ENCODE assay signal across 8 mouse cellular contexts in genomic region chr1:63730240-63730771, GRCm38 (mm10). TPM values are rescaled to one million over a fixed set of nuclear protein-coding genes. Genes with fewer than 3 reads are reported as not detected.
A peak's percentile ranks its signal among the peaks of the same experiment; 100 is the strongest.
DNase-seq lines count a peak whose midpoint lies in the region; ATAC-seq lines count a peak whose summit lies in the region.

Mdh1b (minus strand) TSS chr1:63730318.
Fastkd2 (plus strand) TSS chr1:63730614.

- H3K4me3 ChIP-seq in hindbrain, embryonic 12.5 days = peak within 1 kb of the TSS; percentile 59

- peak; percentile 94 for ATAC-seq in hindbrain, embryonic 12.5 days (ENCODE audit: low FRiP score)

- no peaks in the 10 kb centered on the region for H3K27me3 ChIP-seq in hindbrain, embryonic 12.5 days

- H3K9ac ChIP-seq in hindbrain, embryonic 12.5 days = peak within 1 kb of the TSS; percentile 47

- H3K27ac ChIP-seq in hindbrain, embryonic 12.5 days = no peak within 1 kb of the TSS

- DNase-seq in NIH3T3 (ENCODE audit: low read depth) = peak; percentile 97
- DNase-seq in cerebellum, postnatal 10 days = peak; percentile 94 to 95
- peak; percentile 83 to 89 for DNase-seq in frontal cortex, postnatal 10 days (ENCODE audit: low spot score in 2 of 2)
- peak; percentile 89 to 96 for DNase-seq in layer of hippocampus, postnatal 14 days (ENCODE audit: low spot score in 2 of 2)
- peak; percentile 89 for DNase-seq in lung, postnatal 14 days
- DNase-seq in retina, adult 2 months (ENCODE audit: low read depth, low spot score) = peak; percentile 92
- DNase-seq in thymus, postnatal 36 days = peak; percentile 79

- peak within 1 kb of the TSS; percentile 67 for H3K4me2 ChIP-seq in hindbrain, embryonic 12.5 days (replicated peaks)

- no peaks in the 10 kb centered on the region for H3K9me3 ChIP-seq in hindbrain, embryonic 12.5 days (replicated peaks)

- peaks cover 11% of the 10 kb centered on the region for H3K4me1 ChIP-seq in hindbrain, embryonic 12.5 days

- WGBS in hindbrain, embryonic 12.5 days = under 1% methylated on average over 31 of the region's 31 CpGs

- H3K36me3 ChIP-seq in hindbrain, embryonic 12.5 days = no peaks in the 10 kb centered on the region

RNA-seq across cellular contexts. Expression of gene Mdh1b, which starts in this region (rescaled TPM):
- polyA plus RNA-seq in hindbrain, embryonic 12.5 days (2016; fragmentation: Nextera tagmentation; extraction: Ambion mirVana) = 0.52 and 0.74 TPM in 2 replicates
- total RNA-seq in layer of hippocampus, postnatal 14 days (2021) = under 1 TPM; 0.29 to 0.92 TPM

RNA-seq across cellular contexts. Expression of gene Fastkd2, which starts in this region (rescaled TPM):
- polyA plus RNA-seq in hindbrain, embryonic 12.5 days (2016; fragmentation: Nextera tagmentation; extraction: Ambion mirVana) = 46.2 and 52.2 TPM in 2 replicates
- total RNA-seq in layer of hippocampus, postnatal 14 days (2021) = 10 to 100 TPM; 19.1 to 24.0 TPM
